Mouse (Mus musculus) neural tube, embryonic 11.5 days (tissue): ENCODE results near the gene Nanos2. TPM values are rescaled to one million over a fixed set of nuclear protein-coding genes. Genes with fewer than 3 reads are reported as not detected.
A peak's percentile ranks its signal among the peaks of the same experiment; 100 is the strongest.

ENCODE experiments used
- ATAC-seq: fragments of 200-750 bp; cut with Nextera tagmentation; 2 replicates; pipeline ENCODE4 v1.8.0; 2017; ENCODE audit warnings: moderate number of reproducible peaks, mild to moderate bottlenecking, moderate TSS enrichment, moderate library complexity; ENCODE audit not compliant: insufficient read depth, low FRiP score, low TSS enrichment
- DNase-seq: peaks from one replicate; pipeline ENCODE4 v3.0.0-alpha.2; 2015; ENCODE audit warnings: low spot score
- H3K27ac ChIP-seq: fragments of 300-500 bp; sonication (generic); 2 replicates; pipeline ENCODE4 v1.5.1; 2014; ENCODE audit warnings: low read depth, mild to moderate bottlenecking, low read length
- H3K27me3 ChIP-seq: fragments of 300-500 bp; sonication (generic); 2 replicates; pipeline ENCODE4 v1.6.1; 2014; ENCODE audit warnings: mild to moderate bottlenecking, low read length, mixed read lengths; ENCODE audit not compliant: control insufficient read depth, insufficient read depth
- H3K36me3 ChIP-seq: fragments of 300-500 bp; sonication (generic); 2 replicates; pipeline ENCODE4 v1.6.1; 2014; ENCODE audit warnings: mild to moderate bottlenecking, low read length, moderate library complexity, mixed read lengths; ENCODE audit not compliant: control insufficient read depth, insufficient read depth
- H3K4me1 ChIP-seq: fragments of 300-500 bp; sonication (generic); 2 replicates; pipeline ENCODE4 v1.6.1; 2014; ENCODE audit warnings: low read length, mixed read lengths; ENCODE audit not compliant: control insufficient read depth, insufficient read depth
- H3K4me2 ChIP-seq: fragments of 300-500 bp; sonication (generic); 2 replicates; pipeline ENCODE4 v1.6.1; 2014; ENCODE audit warnings: low read depth, mild to moderate bottlenecking, moderate library complexity
- H3K4me3 ChIP-seq: fragments of 300-500 bp; sonication (generic); 2 replicates; pipeline ENCODE4 v1.5.1; 2014; ENCODE audit warnings: low read depth, low read length
- H3K9ac ChIP-seq: fragments of 300-500 bp; sonication (generic); 2 replicates; pipeline ENCODE4 v1.6.1; 2014; ENCODE audit warnings: mild to moderate bottlenecking, low read length
- H3K9me3 ChIP-seq: fragments of 300-500 bp; sonication (generic); 2 replicates; pipeline ENCODE4 v1.6.1; 2016; ENCODE audit warnings: low read length; ENCODE audit not compliant: control insufficient read depth
- WGBS: fragments of 180-500 bp; shearing (Covaris S2); extraction: QIAGEN DNeasy Blood & Tissue Kit; methylation state at CpG from one replicate; pipeline ENCODE4 v1.1.7; 2014; 5-methylcytosine and 5-hydroxymethylcytosine counted together
- polyA plus RNA-seq: library from polyadenylated mRNA; unstranded; fragments of >200 nt; fragmentation: Nextera tagmentation; extraction: Ambion mirVana; gene quantifications from 2 replicates; pipeline ENCODE4 v1.2.1, GENCODE M21; 2014

Nanos2 gene
- polyA plus RNA-seq, 1 experiment from 2014 or later, result 0.29 TPM

GRCm38 (mm10) chr7:19017909-19018308 is 30.7 kb downstream of the Nanos2 start:
- H3K9me3 ChIP-seq, result no peaks in the 10 kb centered on the region
- H3K36me3 ChIP-seq, result no peaks in the 10 kb centered on the region
- WGBS, result 92% methylated on average over 7 of the region's 7 CpGs

GRCm38 (mm10) chr7:19021048-19021447 is 33.8 kb downstream of the Nanos2 start:
- no peak overlapping the region for H3K27ac ChIP-seq
- no peaks in the 10 kb centered on the region for H3K36me3 ChIP-seq
- no peak overlapping the region for H3K4me2 ChIP-seq
- DNase-seq, result no peak
- H3K4me3 ChIP-seq, result no peak overlapping the region
- WGBS, result 29% methylated on average over 8 of the region's 8 CpGs
- no peak for ATAC-seq
- peaks cover 7% of the 10 kb centered on the region for H3K4me1 ChIP-seq
- H3K9me3 ChIP-seq, result no peaks in the 10 kb centered on the region
- H3K9ac ChIP-seq, result no peak overlapping the region
- H3K27me3 ChIP-seq, result peaks cover 31% of the 10 kb centered on the region

More at GRCm38 (mm10) chr7:19017909-19018308, 30.7 kb downstream of the Nanos2 start:
- Histone ChIP-seq H3K27me3 (peaks cover 21% of the 10 kb centered on the region), H3K27ac (no peak overlapping the region), H3K4me2 (no peak overlapping the region), H3K9ac (no peak overlapping the region), H3K4me1 (no peaks in the 10 kb centered on the region), H3K4me3 (no peak overlapping the region)
- DNase-seq (no peak), ATAC-seq (no peak)

GRCm38 (mm10) chr7:19022189-19022958 is 35.2 kb downstream of the Nanos2 start:
- Histone ChIP-seq H3K9ac (no peak overlapping the region), H3K4me1 (peaks cover 7% of the 10 kb centered on the region), H3K27ac (no peak overlapping the region), H3K4me2 (no peak overlapping the region), H3K27me3 (peaks cover 31% of the 10 kb centered on the region), H3K4me3 (no peak overlapping the region), H3K9me3 (no peaks in the 10 kb centered on the region), H3K36me3 (no peaks in the 10 kb centered on the region)
- DNase-seq (no peak), ATAC-seq (no peak)
- 53% methylated on average over 18 of the region's 18 CpGs for WGBS

GRCm38 (mm10) chr7:19023357-19023814 is 36.2 kb downstream of the Nanos2 start, which contains the start of gene Foxa3:
Foxa3 (minus strand) TSS chr7:19023538.
- Histone ChIP-seq H3K9ac (peak within 1 kb of the TSS; percentile 89), H3K4me1 (peaks cover 7% of the 10 kb centered on the region), H3K27me3 (peaks cover 31% of the 10 kb centered on the region), H3K9me3 (no peaks in the 10 kb centered on the region), H3K27ac (0 out of 2 replicates have a peak within 1 kb of the TSS, but pooled peaks have one; percentile 27), H3K4me2 (peak within 1 kb of the TSS; percentile 64; the same call in 1 of the 2 replicates), H3K4me3 (peak within 1 kb of the TSS; percentile 95), H3K36me3 (no peaks in the 10 kb centered on the region)
- WGBS, result 4% methylated on average over 29 of the region's 30 CpGs
- ATAC-seq (peak; percentile 36; the same call in 1 of the 2 replicates), DNase-seq (no peak)

- H3K4me3 ChIP-seq, result peak within 1 kb of the TSS; percentile 95
- H3K36me3 ChIP-seq, result peaks cover under 1% of the 10 kb centered on the region; the same call in 1 of the 2 replicates
- peaks cover 7% of the 10 kb centered on the region for H3K4me1 ChIP-seq
- H3K9me3 ChIP-seq, result no peaks in the 10 kb centered on the region
- H3K9ac ChIP-seq, result peak within 1 kb of the TSS; percentile 89
- peak within 1 kb of the TSS; percentile 64 for H3K4me2 ChIP-seq
- ATAC-seq (peak; percentile 95), DNase-seq (peak; percentile 98)
- 0 out of 2 replicates have a peak within 1 kb of the TSS, but pooled peaks have one; percentile 27 for H3K27ac ChIP-seq
- peaks cover 31% of the 10 kb centered on the region for H3K27me3 ChIP-seq
- WGBS, result under 1% methylated on average over 46 of the region's 50 CpGs
These were observed 36.9 kb downstream of the Nanos2 start, which contains the start of gene Sympk for GRCm38 (mm10) chr7:19024096-19024506. Sympk (plus strand) TSS chr7:19024377.

- Histone ChIP-seq H3K4me2 (peak overlapping the region; percentile 64), H3K9me3 (no peaks in the 10 kb centered on the region), H3K4me1 (peaks cover 7% of the 10 kb centered on the region), H3K4me3 (peak overlapping the region; percentile 95), H3K27me3 (peaks cover 31% of the 10 kb centered on the region), H3K36me3 (peaks cover 2% of the 10 kb centered on the region; the same call in 1 of the 2 replicates), H3K27ac (0 out of 2 replicates have a peak overlapping the region, but pooled peaks have one; percentile 27), H3K9ac (peak overlapping the region; percentile 89)
- WGBS, result 3% methylated on average over 24 of the region's 36 CpGs
- peak; percentile 42 for DNase-seq
- peak; percentile 55 for ATAC-seq
These were observed 37.5 kb downstream of the Nanos2 start for GRCm38 (mm10) chr7:19024581-19025255.

- H3K9me3 ChIP-seq, result no peaks in the 10 kb centered on the region
- H3K4me2 ChIP-seq, result no peak overlapping the region
These were observed 40.9 kb downstream of the Nanos2 start for GRCm38 (mm10) chr7:19028067-19028466.

GRCm38 (mm10) chr7:19029084-19029653 is 42.0 kb downstream of the Nanos2 start:
- peak; percentile 72 for DNase-seq
- peaks cover 11% of the 10 kb centered on the region for H3K36me3 ChIP-seq
- H3K27me3 ChIP-seq, result no peaks in the 10 kb centered on the region
- H3K9ac ChIP-seq, result no peak overlapping the region
- ATAC-seq, result peak; percentile 59
- H3K9me3 ChIP-seq, result no peaks in the 10 kb centered on the region
- no peak overlapping the region for H3K4me2 ChIP-seq
- no peak overlapping the region for H3K27ac ChIP-seq
- peaks cover 7% of the 10 kb centered on the region for H3K4me1 ChIP-seq
- 54% methylated on average over 6 of the region's 6 CpGs for WGBS
- no peak overlapping the region for H3K4me3 ChIP-seq

More at GRCm38 (mm10) chr7:19028067-19028466, 40.9 kb downstream of the Nanos2 start:
- Histone ChIP-seq H3K27ac (no peak overlapping the region), H3K4me1 (peaks cover 7% of the 10 kb centered on the region), H3K9ac (no peak overlapping the region; the same call in 1 of the 2 replicates), H3K4me3 (no peak overlapping the region), H3K27me3 (peaks cover 8% of the 10 kb centered on the region), H3K36me3 (peaks cover 11% of the 10 kb centered on the region)
- no peak for DNase-seq
- no peak for ATAC-seq
